Mouse (Mus musculus): Measurements from ENCODE around the gene Ccdc88c.

Gene Ccdc88c

GRCm38 (mm10) chr12:100937441-100938360 is 91.2 kb downstream of the Ccdc88c start:
- intact Hi-C loops (cut with DNase I): loop anchor here (5.0 kb wide), 1 partner anchor 90 kb away; the partner anchor contains the start of gene Ccdc88c

- intact Hi-C loops (cut with DNase I): loop anchor here (5.0 kb wide), 1 partner anchor 91 kb away; the partner anchor contains the start of gene Ccdc88c
These were observed 92.1 kb downstream of the Ccdc88c start for GRCm38 (mm10) chr12:100936737-100937136.

DNA sequence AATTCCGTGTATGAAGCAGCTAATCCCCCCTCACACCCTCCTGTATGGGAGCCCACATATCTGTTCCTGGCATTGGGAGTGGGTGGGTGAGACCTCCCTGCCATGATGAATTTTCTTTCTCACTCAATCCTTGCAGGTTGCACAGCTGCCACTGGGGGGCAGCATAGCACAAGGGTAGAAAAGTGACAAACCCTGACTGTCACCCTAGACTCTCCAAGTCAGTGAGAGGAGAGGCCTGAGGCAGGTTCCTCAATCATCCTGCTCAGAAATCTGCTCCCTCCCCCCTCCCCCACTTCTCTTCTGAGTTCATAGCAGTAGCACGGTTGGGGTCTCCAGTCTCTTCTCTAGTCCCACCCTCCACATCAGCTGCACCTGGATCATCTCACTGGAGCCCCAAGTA is 92.7 kb downstream of the Ccdc88c start:
- intact Hi-C loops (cut with DNase I): loop anchor here (5.0 kb wide), 1 partner anchor 91 kb away; the partner anchor contains the start of gene Ccdc88c

- intact Hi-C loops (cut with DNase I): loop anchor here (5.0 kb wide), 1 partner anchor 93 kb away; the partner anchor contains the start of gene Ccdc88c
These were observed 94.1 kb downstream of the Ccdc88c start for GRCm38 (mm10) chr12:100934796-100935195.

DNA sequence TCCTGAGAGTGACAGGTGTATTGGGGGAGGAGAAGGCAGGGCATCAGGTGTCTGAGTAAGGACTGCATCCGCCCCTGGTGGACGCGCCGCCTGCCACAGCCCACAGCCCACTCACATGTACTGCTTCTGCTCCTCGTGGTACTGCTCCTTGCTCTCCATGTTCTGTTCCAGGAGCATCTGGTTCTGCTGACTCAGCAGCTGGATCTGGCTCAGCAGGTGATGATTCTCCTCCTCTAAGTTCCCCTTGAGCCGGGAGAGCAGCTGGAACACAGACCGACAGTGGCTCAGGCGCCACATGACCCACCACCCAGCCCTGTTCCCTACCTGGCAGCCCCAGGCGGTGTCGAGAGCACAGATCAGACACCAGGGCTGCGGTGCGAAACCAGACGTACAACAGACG is 97.2 kb downstream of the Ccdc88c start:
- intact Hi-C loops (cut with DNase I): no loop called here

DNA sequence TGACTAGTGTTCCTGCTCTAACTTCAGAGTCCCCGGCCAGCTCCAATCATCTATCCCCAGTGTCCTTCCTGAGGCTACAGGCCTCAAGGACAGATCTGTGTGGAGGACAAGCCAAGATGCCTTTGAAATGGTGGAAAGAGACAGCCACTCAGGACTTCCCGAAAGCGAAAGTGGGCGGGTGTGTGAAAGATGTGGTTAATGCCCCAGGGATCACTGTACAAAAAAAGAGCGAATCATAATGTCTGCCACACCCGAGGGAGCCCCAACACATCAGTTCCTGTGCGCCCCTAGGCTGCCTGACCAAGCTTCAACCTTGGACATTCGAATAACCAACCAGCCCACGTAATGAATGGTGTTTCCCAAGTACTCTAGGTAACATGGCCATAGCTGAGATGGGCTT is 100.6 kb downstream of the Ccdc88c start:
- intact Hi-C loops (cut with DNase I): loop anchor here (10.0 kb wide), 1 partner anchor 343 kb away; no protein-coding TSS in a partner anchor

DNA sequence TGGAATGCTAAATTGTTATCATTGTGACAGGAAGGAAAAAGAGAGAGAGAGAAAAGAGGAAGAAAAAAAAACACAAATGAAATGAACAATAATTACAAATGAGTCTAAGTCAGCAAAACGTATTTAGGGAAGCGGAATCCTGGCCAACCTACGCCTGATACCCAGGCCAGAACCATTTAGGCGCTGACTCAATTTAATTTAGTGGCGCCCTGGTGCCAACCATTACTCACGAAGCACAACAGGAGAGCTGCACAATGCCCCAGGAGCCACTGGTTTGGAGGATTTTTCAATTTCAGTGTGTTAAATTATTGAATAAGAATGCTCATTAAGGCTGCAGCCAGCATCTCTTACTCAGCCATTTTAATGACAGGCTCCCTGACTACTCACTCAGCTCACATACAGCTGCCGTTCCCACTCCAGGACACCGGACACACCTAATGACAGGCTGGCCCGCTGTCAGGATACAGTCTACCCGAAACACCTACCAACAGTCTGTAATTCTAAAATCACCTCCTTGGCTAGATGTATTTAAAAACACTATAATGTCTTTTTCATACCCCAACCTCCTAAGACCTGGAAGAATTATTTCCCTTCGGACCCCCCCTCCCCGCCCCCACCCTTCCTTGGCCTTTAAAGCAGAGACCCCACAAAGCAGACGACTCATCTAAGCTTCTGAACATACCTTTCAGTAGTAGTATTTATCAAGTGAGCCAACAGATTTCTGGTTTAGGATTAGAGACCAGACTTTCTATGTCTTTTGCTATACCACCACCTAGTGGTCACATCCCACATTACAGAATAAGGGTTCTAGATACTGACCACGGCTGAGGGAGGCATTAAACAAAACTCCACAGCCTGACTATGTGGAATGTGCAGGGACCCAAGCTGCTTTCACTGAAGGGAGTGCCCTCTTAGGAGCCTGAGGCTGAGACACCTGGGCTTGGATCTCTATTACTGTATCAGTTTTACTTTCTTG is 102.9 kb downstream of the Ccdc88c start:
- intact Hi-C loops (cut with DNase I): loop anchor here (1.0 to 10.0 kb wide), 2 partner anchors 77 to 341 kb away; no protein-coding TSS in a partner anchor

DNA sequence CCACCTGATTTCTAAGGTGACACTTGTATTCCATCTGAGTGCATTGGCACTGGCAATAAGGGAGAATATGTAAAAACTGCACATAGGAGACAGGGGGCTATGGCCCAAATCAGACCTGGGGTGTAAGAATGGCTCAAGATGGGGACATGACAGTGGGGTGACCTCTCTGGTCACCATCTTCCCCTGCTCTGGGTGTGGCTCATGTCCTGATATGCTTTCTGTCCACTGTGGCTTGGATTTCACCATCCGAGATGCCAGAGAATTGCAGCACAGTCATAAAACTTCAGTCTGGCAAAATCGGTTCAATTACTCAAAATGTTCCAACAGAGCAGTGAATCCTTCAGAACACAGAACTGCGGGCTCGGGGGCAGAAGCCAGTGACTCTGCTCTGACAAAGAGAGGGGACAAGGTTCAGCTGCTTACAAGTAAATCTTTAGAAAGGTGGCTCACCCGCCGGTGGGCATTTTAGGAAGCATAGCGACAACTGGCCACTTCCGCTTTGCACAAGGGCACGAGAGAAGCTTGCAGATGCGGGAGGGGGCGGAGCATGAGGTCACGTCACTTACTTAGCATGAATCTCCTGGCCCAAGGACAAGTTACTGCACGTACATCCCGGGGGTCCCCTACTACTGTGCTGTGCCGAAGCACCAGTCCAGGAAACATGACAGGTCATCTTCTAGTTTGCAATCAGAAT is 104.1 kb downstream of the Ccdc88c start:
- intact Hi-C loops (cut with DNase I): loop anchor here (10.0 kb wide), 1 partner anchor 340 kb away; no protein-coding TSS in a partner anchor

GRCm38 (mm10) chr12:100910731-100911130 is 118.1 kb downstream of the Ccdc88c start:
- intact Hi-C loops (cut with DNase I): no loop called here

DNA sequence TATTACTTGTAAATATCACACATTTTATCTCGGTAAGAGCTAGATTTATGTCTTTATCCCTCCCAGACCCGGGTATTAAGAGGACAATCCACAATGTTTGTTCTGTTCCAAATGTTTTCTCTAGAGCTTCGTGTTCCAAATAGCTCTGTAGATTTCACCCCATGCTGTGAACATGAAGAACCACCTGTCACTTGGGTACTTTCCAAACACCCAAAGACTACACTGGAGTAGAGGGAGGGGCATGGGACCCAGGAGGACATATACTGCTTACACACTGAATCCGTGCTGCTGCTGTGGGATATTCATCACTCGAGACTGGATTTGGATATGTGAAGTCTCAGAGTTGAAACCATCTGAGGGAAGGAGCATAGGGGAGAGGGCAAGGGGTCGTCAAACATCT is 119.1 kb downstream of the Ccdc88c start:
- intact Hi-C loops (cut with DNase I): no loop called here

- intact Hi-C loops (cut with DNase I): no loop called here
These were observed 120.4 kb downstream of the Ccdc88c start for GRCm38 (mm10) chr12:100908298-100909034.

DNA sequence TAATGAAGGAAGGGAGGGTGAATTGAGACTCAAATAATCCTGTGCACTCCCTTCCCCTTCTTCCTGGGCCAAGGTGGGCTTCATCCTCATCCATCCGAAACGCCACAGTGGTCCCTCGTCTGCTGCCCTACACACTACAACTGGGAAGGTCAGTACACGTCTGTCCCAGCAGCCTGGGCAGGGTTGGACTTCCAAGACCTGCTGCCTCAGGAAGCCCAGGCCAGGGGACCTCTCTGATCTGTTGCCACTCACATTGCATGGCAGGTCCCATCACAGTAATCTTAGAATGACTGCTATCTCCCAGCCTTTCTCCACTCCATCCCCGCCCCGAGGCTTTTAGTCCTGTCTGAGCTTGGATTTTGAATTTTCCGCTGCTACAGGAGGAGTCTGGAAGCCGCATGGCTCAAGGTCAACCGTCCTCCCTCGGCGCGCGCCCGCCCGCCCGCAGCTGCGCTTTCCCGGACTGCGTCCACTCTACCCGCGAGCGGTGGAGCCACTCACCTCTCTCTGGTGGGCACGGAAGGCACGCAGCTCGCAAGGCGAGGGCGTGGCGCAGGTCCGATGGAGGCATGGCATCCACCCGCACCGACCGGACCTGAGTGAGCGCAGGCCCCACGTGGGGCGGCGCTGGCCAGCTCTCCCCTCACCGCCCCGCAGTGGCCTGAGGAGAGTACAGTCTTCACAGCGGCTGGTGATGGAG is 121.1 kb downstream of the Ccdc88c start, which contains the start of gene Gpr68:
TSS of gene Gpr68 (minus strand) at position 601 of the 700 bp plus-strand sequence.
- intact Hi-C loops (cut with DNase I): no loop called here

DNA sequence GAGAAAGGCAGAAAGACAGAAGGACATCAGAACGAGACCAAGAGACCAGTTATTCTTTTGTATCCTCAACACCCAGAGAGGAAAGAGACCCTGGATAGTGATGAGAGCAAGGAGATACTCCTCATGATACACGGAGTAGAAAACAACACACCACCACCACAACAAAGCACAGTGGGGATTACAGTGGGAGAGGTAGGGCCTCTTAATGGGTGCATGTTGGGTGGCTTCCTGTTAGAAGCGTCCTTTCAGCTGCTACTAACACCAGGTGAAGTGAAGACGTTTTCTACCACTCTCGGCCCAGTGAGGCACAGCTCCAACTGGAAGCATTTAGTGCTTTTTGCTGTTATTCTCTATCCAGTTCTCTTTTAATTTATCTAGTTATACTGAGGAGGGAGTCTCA is 122.0 kb downstream of the Ccdc88c start:
- intact Hi-C loops (cut with DNase I): no loop called here

GRCm38 (mm10) chr12:100903761-100904160 is 125.1 kb downstream of the Ccdc88c start:
- intact Hi-C loops (cut with DNase I): no loop called here

DNA sequence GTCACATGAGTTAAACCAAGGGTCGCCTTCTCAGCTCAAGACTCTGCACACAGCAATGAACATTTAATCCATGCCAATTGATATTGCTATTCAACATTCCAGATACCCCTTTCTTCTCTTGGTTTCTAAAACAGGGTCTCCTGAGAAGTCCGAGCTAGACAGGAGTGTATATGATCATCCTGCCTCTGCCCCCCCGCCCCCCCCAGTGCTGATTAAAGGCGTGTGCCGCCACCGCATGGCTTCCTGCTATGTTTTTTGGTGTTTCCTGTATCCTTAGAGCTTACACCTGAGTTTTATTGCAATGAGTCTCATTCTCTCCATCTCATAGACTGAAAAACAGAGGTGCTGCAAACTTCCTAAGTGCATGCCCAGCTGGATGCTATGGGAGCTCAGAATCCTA is 127.5 kb downstream of the Ccdc88c start:
- intact Hi-C loops (cut with DNase I): no loop called here

DNA sequence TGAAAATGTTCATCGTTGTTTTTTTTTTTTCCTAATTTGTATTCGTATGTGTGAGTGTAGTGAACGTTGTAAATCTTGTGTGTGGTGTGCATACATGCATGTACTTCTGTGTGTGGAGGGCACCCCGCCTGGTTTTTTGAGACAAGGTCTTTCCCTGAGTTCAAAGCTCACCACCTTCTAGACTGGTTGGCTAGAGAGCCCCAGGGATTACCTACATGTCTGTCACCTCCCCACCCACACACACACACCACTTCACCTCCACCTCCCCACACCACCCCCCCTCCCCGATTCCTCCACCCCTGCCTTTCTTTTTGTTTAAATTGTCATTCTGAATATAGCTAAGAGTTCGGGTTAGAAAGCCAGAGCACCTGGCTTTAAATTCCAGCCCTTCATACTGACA is 128.0 kb downstream of the Ccdc88c start:
- intact Hi-C loops (cut with DNase I): no loop called here

DNA sequence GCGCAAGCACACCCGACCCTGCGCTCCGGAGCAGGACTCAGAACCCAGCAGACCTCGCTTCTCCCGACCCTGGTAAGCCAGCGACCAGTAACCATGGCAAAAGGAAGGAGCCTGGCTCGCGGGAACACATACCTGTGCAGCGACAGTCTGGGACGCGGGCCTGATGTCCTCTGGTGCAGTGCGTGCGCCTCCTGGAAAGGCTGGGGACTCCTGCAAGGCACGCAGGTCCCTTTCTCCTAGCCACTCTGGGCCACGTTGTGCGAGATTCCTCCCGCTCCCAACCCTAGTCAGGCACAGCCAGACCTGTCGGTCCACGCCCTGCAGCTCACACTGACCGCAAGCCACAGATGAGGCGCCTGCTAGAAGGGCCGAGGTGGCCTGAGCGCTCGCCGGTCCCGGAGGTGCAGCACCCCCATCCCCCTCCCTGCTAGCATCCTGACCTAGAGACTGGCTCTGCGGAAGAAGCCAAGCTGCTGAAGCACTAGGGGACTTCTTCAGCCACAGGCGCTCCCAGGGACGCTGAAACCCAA is 129.7 kb downstream of the Ccdc88c start:
- intact Hi-C loops (cut with DNase I): no loop called here

GRCm38 (mm10) chr12:100897736-100898650 is 130.9 kb downstream of the Ccdc88c start:
- intact Hi-C loops (cut with DNase I): no loop called here
